Mouse (Mus musculus): ENCODE measurements at regions not wholly inside any gene's neighbourhood (a gene's known extent, or its start where the extent isn't known, plus 50 kb on each side); places are given as distances from the start of the nearest gene placed in this dataset.

GRCm38 (mm10) chr4:97357958-97358357, 175.0 kb upstream of the Gm10192 start:
- no peak for DNase-seq (ENCODE audit: extremely low spot score in 1 of 2, low spot score in 2 of 2)
- H3K4me3 ChIP-seq: no peak overlapping the region
- TF ChIP-seq CTCF (IDR thresholded peaks at IDR 0.05): no peak
- intact Hi-C loops (cut with DNase I): no loop called here
- no peak overlapping the region for H3K27ac ChIP-seq

- intact Hi-C loops (cut with DNase I): no loop called here
- H3K4me3 ChIP-seq: no peak overlapping the region
- no peak for TF ChIP-seq CTCF (IDR thresholded peaks at IDR 0.05)
- H3K27ac ChIP-seq: no peak overlapping the region
- DNase-seq (ENCODE audit: extremely low spot score in 1 of 2, low spot score in 2 of 2): no peak
Measured at GRCm38 (mm10) chr4:97346799-97347198, 163.8 kb upstream of the Gm10192 start.

- Histone ChIP-seq H3K4me3 (no peak overlapping the region), H3K27ac (no peak overlapping the region)
- TF ChIP-seq CTCF (IDR thresholded peaks at IDR 0.05): no peak
- DNase-seq (ENCODE audit: extremely low spot score in 1 of 2, low spot score in 2 of 2): no peak
- intact Hi-C loops (cut with DNase I): no loop called here
Measured at GRCm38 (mm10) chr4:97344335-97344734, 161.4 kb upstream of the Gm10192 start.

GRCm38 (mm10) chr4:97343378-97343777, 160.4 kb upstream of the Gm10192 start:
- intact Hi-C loops (cut with DNase I): no loop called here
- DNase-seq (ENCODE audit: extremely low spot score in 1 of 2, low spot score in 2 of 2): no peak
- Histone ChIP-seq H3K4me3 (no peak overlapping the region), H3K27ac (no peak overlapping the region)
- no peak for TF ChIP-seq CTCF (IDR thresholded peaks at IDR 0.05)

All from left cerebral cortex, adult 2 months (tissue).